Mouse (Mus musculus) liver, embryonic 11.5 days (tissue): ENCODE measurements around the gene H2afy. TPM values are rescaled to one million over a fixed set of nuclear protein-coding genes. Genes with fewer than 3 reads are reported as not detected.

Experiments used
- ATAC-seq: fragments of 200-750 bp; cut with Nextera tagmentation; replicated peaks from 2 replicates; pipeline ENCODE4 v1.8.0; 2017; ENCODE audit warnings: moderate number of reproducible peaks, mild to moderate bottlenecking, moderate TSS enrichment, moderate library complexity; ENCODE audit not compliant: low FRiP score
- DNase-seq: peaks from one replicate; pipeline ENCODE4 v3.0.0-alpha.2; 2017; ENCODE audit warnings: low spot score
- H3K27ac ChIP-seq: fragments of 300-500 bp; sonication (generic); 2 replicates; pipeline ENCODE4 v1.5.1; 2014; ENCODE audit warnings: mild to moderate bottlenecking, low read depth, low read length, control low read depth
- H3K27me3 ChIP-seq: fragments of 300-500 bp; sonication (generic); replicated peaks from 2 replicates; pipeline ENCODE4 v1.6.1; 2014; ENCODE audit warnings: low read length, mixed read lengths; ENCODE audit not compliant: control insufficient read depth, insufficient read depth
- H3K36me3 ChIP-seq: fragments of 300-500 bp; sonication (generic); 2 replicates; pipeline ENCODE4 v1.6.1; 2014; ENCODE audit warnings: mild to moderate bottlenecking, low read length, moderate library complexity, mixed read lengths; ENCODE audit not compliant: control insufficient read depth, insufficient read depth
- H3K4me1 ChIP-seq: fragments of 300-500 bp; sonication (generic); replicated peaks from 2 replicates; pipeline ENCODE4 v1.6.1; 2014; ENCODE audit warnings: low read length, mixed read lengths; ENCODE audit not compliant: control insufficient read depth, insufficient read depth
- H3K4me2 ChIP-seq: fragments of 300-500 bp; sonication (generic); 2 replicates; pipeline ENCODE4 v1.6.1; 2014; ENCODE audit warnings: mild to moderate bottlenecking, control low read depth, moderate library complexity
- H3K4me3 ChIP-seq: fragments of 300-500 bp; sonication (generic); 2 replicates; pipeline ENCODE4 v1.5.1; 2014; ENCODE audit warnings: low read depth, low read length, control low read depth
- H3K9ac ChIP-seq: fragments of 300-500 bp; sonication (generic); 2 replicates; pipeline ENCODE4 v1.6.1; 2014; ENCODE audit warnings: low read depth, low read length, control low read depth
- H3K9me3 ChIP-seq: fragments of 300-500 bp; sonication (generic); 2 replicates; pipeline ENCODE4 v1.6.1; 2016; ENCODE audit warnings: low read length, inconsistent platforms, mixed read lengths; ENCODE audit not compliant: control insufficient read depth
- WGBS: fragments of 180-500 bp; shearing (Covaris S2); extraction: QIAGEN DNeasy Blood & Tissue Kit; methylation state at CpG from one replicate; pipeline ENCODE4 v1.1.7; 2014; 5-methylcytosine and 5-hydroxymethylcytosine counted together
- polyA plus RNA-seq: library from polyadenylated mRNA; unstranded; fragments of >200 nt; fragmentation: Nextera tagmentation; extraction: Ambion mirVana; gene quantifications from 2 replicates; pipeline ENCODE4 v1.2.1, GENCODE M21; 2014

Gene H2afy
- polyA plus RNA-seq, 1 experiment from 2014 or later: 233 TPM

DNA sequence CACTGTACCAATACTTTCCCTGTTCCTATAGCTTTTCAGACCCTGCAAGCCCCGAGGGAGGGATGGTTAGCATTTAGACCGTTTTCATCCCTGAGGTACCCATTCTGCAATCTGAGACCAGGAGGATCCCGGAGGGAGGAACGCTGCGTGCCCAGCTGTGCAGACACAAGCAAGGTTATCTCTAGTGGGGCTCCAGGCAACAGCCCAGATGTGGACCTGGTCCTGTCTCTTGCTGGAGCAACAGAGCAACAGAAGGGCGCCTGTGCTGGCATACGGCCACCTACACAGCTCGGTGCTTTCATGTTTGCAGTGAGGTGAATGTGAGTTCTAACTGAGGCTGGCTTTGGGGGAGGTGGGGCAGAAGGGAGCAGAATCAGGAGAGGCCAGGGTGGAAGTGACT, 41.6 kb downstream of the H2afy start:
- Histone ChIP-seq H3K4me1 (no peaks in the 10 kb centered on the region), H3K9ac (no peak overlapping the region), H3K4me3 (no peak overlapping the region), H3K9me3 (no peaks in the 10 kb centered on the region), H3K4me2 (no peak overlapping the region), H3K27ac (no peak overlapping the region), H3K36me3 (peaks cover 33% of the 10 kb centered on the region), H3K27me3 (no peaks in the 10 kb centered on the region)
- no peak for DNase-seq
- no peak for ATAC-seq
- 83% methylated on average over 8 of the region's 8 CpGs for WGBS

DNA sequence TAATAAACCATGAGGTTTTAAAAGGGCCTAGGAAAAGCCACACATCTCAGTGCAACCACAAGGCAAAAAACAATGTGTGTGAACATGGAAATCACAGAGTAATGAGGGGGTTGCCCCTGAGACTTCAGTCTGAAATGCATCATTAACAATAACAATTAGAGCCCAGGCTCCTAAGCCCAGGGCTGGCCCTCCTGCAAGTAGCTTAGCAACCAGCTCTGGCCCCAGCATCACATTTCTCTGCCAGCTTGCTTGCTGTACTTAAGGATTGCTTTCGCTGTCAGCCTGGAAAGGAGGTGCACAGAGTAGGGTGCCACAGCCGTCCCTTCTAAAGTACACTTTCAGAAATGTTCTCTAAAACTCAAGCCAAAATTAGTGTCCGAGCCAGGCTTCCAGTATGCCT, 42.5 kb downstream of the H2afy start:
- Histone ChIP-seq H3K4me1 (no peaks in the 10 kb centered on the region), H3K27ac (no peak overlapping the region), H3K27me3 (no peaks in the 10 kb centered on the region), H3K36me3 (peaks cover 38% of the 10 kb centered on the region), H3K4me3 (no peak overlapping the region), H3K9me3 (no peaks in the 10 kb centered on the region), H3K4me2 (no peak overlapping the region), H3K9ac (no peak overlapping the region)
- ATAC-seq: no peak
- WGBS: 91% methylated on average over 3 of the region's 3 CpGs
- no peak for DNase-seq

DNA sequence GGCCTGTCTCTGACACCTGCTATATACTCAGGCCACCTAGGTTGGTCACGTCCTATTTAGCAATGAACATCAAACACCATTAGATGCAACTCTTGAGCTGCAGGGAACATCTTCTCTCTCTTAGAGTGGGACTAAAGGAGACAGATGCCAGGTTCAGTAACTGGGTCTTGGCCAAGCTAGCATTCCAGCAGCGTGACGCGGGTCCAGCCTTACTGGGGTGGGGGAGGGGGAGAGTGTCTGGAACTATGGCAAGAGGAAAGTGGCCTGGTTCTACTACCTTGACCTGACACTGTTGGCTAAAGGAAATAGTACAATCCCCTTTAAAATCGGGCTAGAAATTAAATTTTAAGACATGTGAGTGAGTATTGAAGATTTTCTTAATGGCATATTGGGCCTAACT, 43.6 kb downstream of the H2afy start:
- Histone ChIP-seq H3K4me2 (no peak overlapping the region), H3K27me3 (no peaks in the 10 kb centered on the region), H3K27ac (no peak overlapping the region), H3K9ac (no peak overlapping the region), H3K36me3 (peaks cover 36% of the 10 kb centered on the region), H3K4me1 (no peaks in the 10 kb centered on the region), H3K9me3 (no peaks in the 10 kb centered on the region), H3K4me3 (no peak overlapping the region)
- 92% methylated on average over 5 of the region's 5 CpGs for WGBS
- no peak for DNase-seq
- ATAC-seq: no peak

DNA sequence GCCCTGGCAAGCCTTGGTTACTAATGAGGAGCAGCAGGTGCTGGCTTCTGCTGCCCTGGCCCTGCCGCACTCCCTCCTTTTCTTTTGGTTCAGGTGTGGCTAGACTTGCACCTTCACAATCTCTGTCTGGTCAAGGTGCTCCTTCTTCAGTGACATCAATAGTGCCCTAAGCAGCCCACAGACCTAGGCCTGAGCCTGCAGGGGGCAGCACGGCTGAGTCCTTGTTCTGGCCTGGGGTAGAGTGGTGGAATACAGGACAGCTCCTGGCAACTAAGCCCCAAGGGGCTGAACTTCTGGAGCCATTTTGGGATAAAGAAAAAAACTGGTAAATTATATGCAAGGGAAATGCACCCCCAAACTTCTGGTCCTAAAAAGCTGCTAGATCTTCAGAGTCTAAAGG, 45.6 kb downstream of the H2afy start:
- Histone ChIP-seq H3K4me2 (no peak overlapping the region), H3K36me3 (peaks cover 35% of the 10 kb centered on the region; the same call in 1 of the 2 replicates), H3K4me1 (no peaks in the 10 kb centered on the region), H3K27me3 (no peaks in the 10 kb centered on the region), H3K27ac (no peak overlapping the region), H3K9ac (no peak overlapping the region), H3K4me3 (no peak overlapping the region), H3K9me3 (no peaks in the 10 kb centered on the region)
- no peak for DNase-seq
- whole genome bisulfite sequencing: 85% methylated on average over 2 of the region's 2 CpGs
- ATAC-seq: no peak

DNA sequence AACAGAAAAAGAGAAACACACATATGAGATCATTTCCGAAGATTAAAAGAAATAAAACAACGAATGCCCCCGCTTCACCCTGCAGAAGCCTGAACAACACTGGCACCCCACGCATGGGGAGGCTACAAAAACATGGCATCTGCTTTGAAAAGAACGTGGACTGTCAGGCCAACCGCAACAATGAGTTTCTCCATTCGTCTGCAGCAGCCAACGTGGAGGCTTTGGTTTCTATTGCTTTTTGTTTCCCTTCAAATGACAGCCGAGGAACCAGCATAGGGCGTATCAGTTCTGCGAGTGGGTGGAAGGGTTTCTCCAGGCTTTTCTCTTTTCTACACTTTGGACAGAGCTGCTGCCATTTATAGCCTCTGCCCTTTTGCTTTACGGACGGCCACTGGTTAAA, 47.6 kb downstream of the H2afy start:
- 94% methylated on average over 13 of the region's 13 CpGs for WGBS
- ATAC-seq: no peak
- no peak overlapping the region for H3K9ac ChIP-seq
- no peaks in the 10 kb centered on the region for H3K27me3 ChIP-seq
- H3K9me3 ChIP-seq: no peaks in the 10 kb centered on the region
- H3K4me3 ChIP-seq: no peak overlapping the region
- H3K36me3 ChIP-seq: peaks cover 37% of the 10 kb centered on the region
- H3K4me1 ChIP-seq: no peaks in the 10 kb centered on the region
- H3K27ac ChIP-seq: no peak overlapping the region
- no peak for DNase-seq
- no peak overlapping the region for H3K4me2 ChIP-seq

DNA sequence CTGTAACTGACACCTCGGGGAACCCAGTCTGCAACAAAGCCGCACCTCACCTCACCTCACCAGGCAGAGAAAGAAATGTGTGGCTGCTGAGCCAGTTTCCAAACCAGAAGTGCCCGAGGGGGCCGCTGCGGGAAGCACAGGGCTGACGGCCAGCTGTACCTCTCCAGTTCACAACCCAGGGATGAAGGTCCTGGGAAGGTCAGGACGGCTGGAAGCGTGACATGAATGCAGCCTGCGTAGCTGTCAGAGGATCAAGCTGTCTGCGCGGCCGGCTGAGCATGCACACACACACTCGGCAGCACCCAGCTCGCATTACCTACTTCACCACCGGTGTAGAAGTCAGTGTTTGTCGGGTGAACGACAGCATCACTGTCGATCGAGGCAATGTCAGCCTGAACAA, 48.2 kb downstream of the H2afy start:
- no peak overlapping the region for H3K9ac ChIP-seq
- no peaks in the 10 kb centered on the region for H3K4me1 ChIP-seq
- H3K36me3 ChIP-seq: peaks cover 42% of the 10 kb centered on the region
- WGBS: 90% methylated on average over 19 of the region's 19 CpGs
- H3K4me3 ChIP-seq: no peak overlapping the region
- no peaks in the 10 kb centered on the region for H3K27me3 ChIP-seq
- H3K9me3 ChIP-seq: no peaks in the 10 kb centered on the region
- H3K4me2 ChIP-seq: no peak overlapping the region
- H3K27ac ChIP-seq: no peak overlapping the region
- DNase-seq (no peak), ATAC-seq (no peak)

DNA sequence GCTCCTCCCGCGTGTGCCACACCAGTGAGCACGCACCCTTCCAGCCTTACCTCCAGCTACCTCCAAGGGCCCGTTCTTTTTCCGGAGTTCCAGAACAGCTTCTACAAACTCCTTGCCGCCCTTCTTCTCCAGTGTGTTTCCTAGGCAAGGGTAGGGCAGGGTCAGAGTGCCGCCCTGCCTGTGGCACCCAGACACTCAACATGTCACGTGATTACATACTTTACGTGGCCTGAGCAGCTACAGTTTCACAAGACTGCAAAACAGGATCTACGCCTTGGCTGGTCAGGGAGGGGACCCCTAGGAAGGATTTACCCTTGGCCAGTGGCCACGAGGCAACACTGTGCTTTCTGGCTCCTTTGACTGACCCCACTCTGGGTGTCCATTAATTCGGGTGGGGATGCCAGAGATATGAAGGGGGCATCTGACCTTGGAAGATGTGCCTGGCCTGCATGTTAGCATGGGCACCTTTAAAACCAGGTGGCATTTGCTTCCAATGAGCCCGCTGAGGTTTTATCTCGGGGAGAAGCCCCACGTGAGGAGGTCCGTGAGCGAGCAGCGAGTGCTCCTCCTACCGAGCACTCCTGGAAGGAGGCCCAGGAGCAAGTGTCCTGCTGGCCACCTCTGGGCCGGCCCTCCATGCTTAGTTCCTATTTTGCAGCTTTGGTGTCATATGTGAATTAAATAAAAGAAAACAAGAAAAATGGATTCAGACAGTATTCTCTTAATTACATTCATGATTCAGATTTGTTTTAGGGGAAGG, 51.8 kb downstream of the H2afy start:
- WGBS: 90% methylated on average over 20 of the region's 20 CpGs
- no peak overlapping the region for H3K4me2 ChIP-seq

DNA sequence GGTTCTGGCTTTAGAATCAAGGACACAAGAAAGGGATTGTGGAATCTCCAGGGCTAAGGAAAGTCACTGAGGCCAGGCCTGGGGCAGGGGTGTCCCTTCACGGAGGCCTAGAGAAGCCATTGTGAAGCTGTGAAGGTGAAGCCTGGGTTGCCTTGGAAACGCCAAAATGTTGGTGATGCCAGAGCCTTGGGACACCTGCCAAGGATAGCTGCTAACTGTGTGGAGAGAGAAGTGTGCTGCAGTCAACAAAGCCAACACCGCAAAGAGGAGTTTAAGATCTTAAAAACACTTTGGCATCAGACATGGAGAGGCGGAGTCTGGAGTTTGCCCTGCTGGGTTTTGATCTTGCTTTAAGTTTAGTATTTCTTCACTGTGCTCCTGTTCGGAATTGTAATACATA, 54.5 kb downstream of the H2afy start:
- peaks cover 57% of the 10 kb centered on the region for H3K36me3 ChIP-seq
- no peak overlapping the region for H3K4me3 ChIP-seq
- ATAC-seq: no peak
- 92% methylated on average over 5 of the region's 5 CpGs for WGBS
- H3K27me3 ChIP-seq: no peaks in the 10 kb centered on the region
- H3K27ac ChIP-seq: no peak overlapping the region
- H3K4me1 ChIP-seq: no peaks in the 10 kb centered on the region
- no peak overlapping the region for H3K4me2 ChIP-seq
- no peak overlapping the region for H3K9ac ChIP-seq
- no peak for DNase-seq
- no peaks in the 10 kb centered on the region for H3K9me3 ChIP-seq

More for the DNA sequence above, 51.8 kb downstream of the H2afy start:
- Histone ChIP-seq H3K9me3 (no peaks in the 10 kb centered on the region), H3K9ac (no peak overlapping the region), H3K27me3 (no peaks in the 10 kb centered on the region), H3K27ac (no peak overlapping the region), H3K4me1 (no peaks in the 10 kb centered on the region), H3K4me3 (no peak overlapping the region), H3K36me3 (peaks cover 48% of the 10 kb centered on the region)
- DNase-seq: no peak
- no peak for ATAC-seq

DNA sequence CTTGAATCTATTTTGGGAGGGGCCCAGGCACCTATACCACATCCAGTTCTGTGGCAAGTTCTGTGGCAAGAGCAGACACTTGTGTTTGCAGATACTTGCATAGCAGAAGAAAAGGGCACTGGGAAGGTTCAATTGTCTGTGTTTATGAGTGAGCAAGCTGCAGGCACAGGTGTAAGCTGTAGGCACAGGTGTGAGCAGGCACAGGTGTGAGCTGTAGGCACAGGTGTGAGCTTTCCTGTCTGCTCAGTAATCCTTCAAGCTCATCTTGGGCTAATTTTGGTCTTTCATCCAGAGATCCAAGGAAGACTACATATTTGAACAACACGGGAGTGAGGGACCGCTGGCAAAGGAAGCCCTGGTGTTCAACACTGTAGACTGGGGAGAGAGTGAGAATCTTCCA, 56.5 kb downstream of the H2afy start:
- H3K4me3 ChIP-seq: no peak overlapping the region
- 99% methylated on average over 2 of the region's 2 CpGs for WGBS
- H3K27ac ChIP-seq: no peak overlapping the region
- no peak overlapping the region for H3K9ac ChIP-seq
- no peaks in the 10 kb centered on the region for H3K27me3 ChIP-seq
- DNase-seq: no peak
- no peaks in the 10 kb centered on the region for H3K9me3 ChIP-seq
- ATAC-seq: no peak
- H3K4me1 ChIP-seq: no peaks in the 10 kb centered on the region
- H3K4me2 ChIP-seq: no peak overlapping the region
- peaks cover 52% of the 10 kb centered on the region for H3K36me3 ChIP-seq
